Mouse (Mus musculus) neural tube, embryonic 11.5 days (tissue): ENCODE data around the gene Hsd17b1. TPM values are rescaled to one million over a fixed set of nuclear protein-coding genes. Genes with fewer than 3 reads are reported as not detected.

Experiments used
- ATAC-seq: fragments of 200-750 bp; cut with Nextera tagmentation; 2 replicates; pipeline ENCODE4 v1.8.0; 2017; ENCODE audit warnings: moderate number of reproducible peaks, mild to moderate bottlenecking, moderate TSS enrichment, moderate library complexity; ENCODE audit not compliant: insufficient read depth, low FRiP score, low TSS enrichment
- DNase-seq: peaks from one replicate; pipeline ENCODE4 v3.0.0-alpha.2; 2015; ENCODE audit warnings: low spot score
- H3K27ac ChIP-seq: fragments of 300-500 bp; sonication (generic); 2 replicates; pipeline ENCODE4 v1.5.1; 2014; ENCODE audit warnings: low read depth, mild to moderate bottlenecking, low read length
- H3K27me3 ChIP-seq: fragments of 300-500 bp; sonication (generic); 2 replicates; pipeline ENCODE4 v1.6.1; 2014; ENCODE audit warnings: mild to moderate bottlenecking, low read length, mixed read lengths; ENCODE audit not compliant: control insufficient read depth, insufficient read depth
- H3K36me3 ChIP-seq: fragments of 300-500 bp; sonication (generic); 2 replicates; pipeline ENCODE4 v1.6.1; 2014; ENCODE audit warnings: mild to moderate bottlenecking, low read length, moderate library complexity, mixed read lengths; ENCODE audit not compliant: control insufficient read depth, insufficient read depth
- H3K4me1 ChIP-seq: fragments of 300-500 bp; sonication (generic); 2 replicates; pipeline ENCODE4 v1.6.1; 2014; ENCODE audit warnings: low read length, mixed read lengths; ENCODE audit not compliant: control insufficient read depth, insufficient read depth
- H3K4me2 ChIP-seq: fragments of 300-500 bp; sonication (generic); 2 replicates; pipeline ENCODE4 v1.6.1; 2014; ENCODE audit warnings: low read depth, mild to moderate bottlenecking, moderate library complexity
- H3K4me3 ChIP-seq: fragments of 300-500 bp; sonication (generic); 2 replicates; pipeline ENCODE4 v1.5.1; 2014; ENCODE audit warnings: low read depth, low read length
- H3K9ac ChIP-seq: fragments of 300-500 bp; sonication (generic); 2 replicates; pipeline ENCODE4 v1.6.1; 2014; ENCODE audit warnings: mild to moderate bottlenecking, low read length
- H3K9me3 ChIP-seq: fragments of 300-500 bp; sonication (generic); 2 replicates; pipeline ENCODE4 v1.6.1; 2016; ENCODE audit warnings: low read length; ENCODE audit not compliant: control insufficient read depth
- WGBS: fragments of 180-500 bp; shearing (Covaris S2); extraction: QIAGEN DNeasy Blood & Tissue Kit; methylation state at CpG from one replicate; pipeline ENCODE4 v1.1.7; 2014; 5-methylcytosine and 5-hydroxymethylcytosine counted together
- polyA plus RNA-seq: library from polyadenylated mRNA; unstranded; fragments of >200 nt; fragmentation: Nextera tagmentation; extraction: Ambion mirVana; gene quantifications from 2 replicates; pipeline ENCODE4 v1.2.1, GENCODE M21; 2014

The Hsd17b1 gene
- polyA plus RNA-seq, 1 experiment from 2014 or later = not detected

DNA sequence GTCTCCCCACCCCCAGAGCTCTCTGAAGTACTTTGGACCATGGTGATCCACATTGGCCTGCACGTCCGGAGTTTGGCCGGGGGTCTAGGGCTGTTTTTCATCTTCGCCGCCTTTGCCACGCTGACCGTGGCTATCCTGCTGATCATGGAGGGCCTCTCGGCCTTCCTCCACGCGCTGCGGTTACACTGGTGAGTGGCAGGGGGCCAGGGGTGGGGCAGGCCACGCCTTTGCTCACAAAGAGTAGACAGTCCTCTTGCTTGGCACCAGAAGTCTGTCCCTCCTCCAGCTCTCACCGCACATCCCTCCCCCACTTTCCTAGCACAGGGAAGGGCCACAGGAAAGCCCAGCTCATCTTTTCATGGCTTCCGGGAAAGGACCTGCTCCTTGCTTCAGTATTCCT, 22.8 kb upstream of the Hsd17b1 start:
- DNase-seq = no peak
- Histone ChIP-seq H3K9me3 (no peaks in the 10 kb centered on the region), H3K9ac (no peak overlapping the region), H3K4me2 (no peak overlapping the region), H3K4me3 (no peak overlapping the region), H3K4me1 (no peaks in the 10 kb centered on the region), H3K36me3 (peaks cover 2% of the 10 kb centered on the region), H3K27me3 (no peaks in the 10 kb centered on the region), H3K27ac (no peak overlapping the region)
- 86% methylated on average over 14 of the region's 14 CpGs for WGBS
- ATAC-seq = no peak

DNA sequence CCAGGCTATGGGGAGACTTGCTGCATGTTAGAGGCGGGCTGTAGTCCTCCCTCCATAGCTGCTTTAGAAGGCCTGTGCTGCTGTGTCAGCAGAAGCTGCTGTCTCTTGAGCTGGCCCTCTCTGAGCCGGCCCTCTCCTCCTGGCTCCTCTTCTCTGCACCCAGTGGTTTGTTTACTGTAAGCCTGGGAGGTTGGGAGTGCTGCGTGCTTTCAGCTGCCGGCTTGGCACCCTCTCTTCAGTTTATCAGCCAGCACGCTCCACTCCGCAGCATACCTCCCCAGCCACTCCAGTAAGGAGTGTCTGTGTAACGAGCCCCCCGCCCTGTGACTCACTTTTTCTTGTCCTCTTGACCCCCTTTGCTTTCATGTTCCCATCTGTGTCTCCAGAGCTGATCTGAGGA, 21.3 kb upstream of the Hsd17b1 start:
- H3K4me2 ChIP-seq = no peak overlapping the region
- 61% methylated on average over 8 of the region's 8 CpGs for WGBS

DNA sequence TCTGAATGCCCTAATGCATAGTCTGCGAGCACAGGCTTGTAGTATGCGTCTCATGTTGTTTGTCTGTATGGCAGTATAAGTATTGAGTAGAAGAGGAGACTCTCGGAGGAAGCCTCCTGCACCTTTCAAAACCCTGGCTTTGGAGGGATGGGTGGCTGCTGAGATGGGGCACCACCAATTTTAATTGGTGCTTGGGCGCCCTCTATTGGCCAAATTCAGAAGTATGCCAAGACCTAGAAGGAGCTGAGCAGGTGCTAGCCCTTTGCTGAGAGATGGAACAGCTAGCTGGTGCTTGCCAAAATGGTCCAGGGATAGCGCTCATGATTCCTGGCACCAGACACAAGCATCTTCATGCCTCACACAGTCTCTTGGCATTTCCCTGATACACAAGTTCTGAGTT, 20.4 kb upstream of the Hsd17b1 start:
- H3K4me3 ChIP-seq = no peak overlapping the region
- H3K9ac ChIP-seq = no peak overlapping the region
- no peaks in the 10 kb centered on the region; the same call in 1 of the 2 replicates for H3K4me1 ChIP-seq
- 45% methylated on average over 5 of the region's 5 CpGs for WGBS
- H3K36me3 ChIP-seq = peaks cover 5% of the 10 kb centered on the region
- no peaks in the 10 kb centered on the region for H3K9me3 ChIP-seq
- no peaks in the 10 kb centered on the region for H3K27me3 ChIP-seq
- DNase-seq = peak; percentile 81
- no peak for ATAC-seq
- H3K4me2 ChIP-seq = no peak overlapping the region
- H3K27ac ChIP-seq = no peak overlapping the region

More for the DNA sequence above, 21.3 kb upstream of the Hsd17b1 start:
- no peak for DNase-seq
- ATAC-seq = no peak
- peaks cover 2% of the 10 kb centered on the region for H3K36me3 ChIP-seq
- no peak overlapping the region for H3K9ac ChIP-seq
- no peak overlapping the region for H3K4me3 ChIP-seq
- no peaks in the 10 kb centered on the region for H3K4me1 ChIP-seq
- H3K27me3 ChIP-seq = no peaks in the 10 kb centered on the region
- no peaks in the 10 kb centered on the region for H3K9me3 ChIP-seq
- H3K27ac ChIP-seq = no peak overlapping the region

DNA sequence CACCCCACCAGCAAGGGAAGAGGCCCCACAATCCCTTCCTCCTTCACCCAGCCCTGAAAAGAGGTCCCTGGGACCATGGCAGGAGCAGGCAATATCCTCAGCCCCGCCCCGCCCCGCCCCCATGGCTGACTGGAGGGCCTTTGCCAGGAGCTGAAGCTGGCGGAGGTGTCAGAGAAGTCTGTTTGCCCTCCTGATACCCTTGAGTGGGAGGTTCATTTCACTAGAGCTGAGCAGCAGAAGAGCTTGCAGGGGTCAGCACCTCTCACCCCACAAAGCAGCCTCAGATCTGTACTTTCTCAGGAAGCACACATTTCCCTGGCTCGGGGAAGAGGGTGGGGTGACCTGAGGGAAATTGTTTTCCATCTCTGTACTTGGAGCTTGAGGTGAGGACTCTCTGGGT, 19.5 kb upstream of the Hsd17b1 start:
- Histone ChIP-seq H3K27ac (no peak overlapping the region), H3K9me3 (no peaks in the 10 kb centered on the region), H3K4me3 (no peak overlapping the region), H3K4me1 (peaks cover 8% of the 10 kb centered on the region), H3K27me3 (no peaks in the 10 kb centered on the region), H3K4me2 (no peak overlapping the region), H3K36me3 (peaks cover 2% of the 10 kb centered on the region), H3K9ac (no peak overlapping the region)
- no peak for ATAC-seq
- no peak for DNase-seq
- WGBS = 73% methylated on average over 5 of the region's 5 CpGs

DNA sequence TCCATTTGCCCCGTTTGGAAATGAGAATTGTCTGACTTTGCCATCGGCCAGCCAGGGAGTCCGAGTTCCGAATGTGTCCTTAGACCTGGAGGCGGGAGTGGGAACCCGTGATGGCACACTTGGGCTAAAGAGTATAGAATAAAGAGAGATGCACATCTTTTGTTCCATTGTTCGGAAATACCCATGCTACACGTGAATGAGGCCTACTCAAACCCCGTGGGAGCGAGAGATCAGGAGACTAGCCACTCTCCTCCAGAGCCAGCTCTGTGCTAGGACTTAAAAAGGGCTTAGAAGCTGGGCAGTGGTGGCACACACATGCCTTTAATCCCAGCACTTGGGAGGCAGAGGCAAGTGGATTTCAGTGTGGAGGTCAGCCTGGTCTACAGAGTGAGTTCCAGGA, 18.7 kb upstream of the Hsd17b1 start:
- no peak overlapping the region for H3K4me3 ChIP-seq
- WGBS = 83% methylated on average over 10 of the region's 10 CpGs
- H3K27ac ChIP-seq = no peak overlapping the region
- peaks cover 2% of the 10 kb centered on the region for H3K36me3 ChIP-seq
- no peaks in the 10 kb centered on the region for H3K27me3 ChIP-seq
- no peak for ATAC-seq
- no peak for DNase-seq
- no peaks in the 10 kb centered on the region for H3K9me3 ChIP-seq
- H3K4me1 ChIP-seq = peaks cover 8% of the 10 kb centered on the region
- no peak overlapping the region for H3K4me2 ChIP-seq
- no peak overlapping the region for H3K9ac ChIP-seq

DNA sequence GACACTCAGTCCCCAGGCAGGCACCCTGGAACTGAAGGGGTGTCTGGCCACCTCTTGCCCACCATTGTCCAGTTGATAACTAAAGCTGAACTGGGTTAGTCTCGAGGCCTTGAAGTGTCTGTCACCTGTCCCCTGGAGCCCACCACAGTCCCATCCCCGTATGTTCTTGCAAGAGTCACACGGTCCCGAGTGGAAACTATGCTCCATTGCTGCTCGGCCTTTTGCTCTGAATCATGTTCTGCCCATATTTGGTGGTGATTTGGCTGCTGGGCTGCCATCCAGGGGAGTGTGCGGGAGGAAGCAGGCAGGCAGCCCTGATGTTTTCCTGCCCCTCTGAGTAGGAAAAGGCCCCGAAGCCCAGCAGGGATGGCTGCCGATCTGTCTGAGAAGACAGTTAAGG, 18.1 kb upstream of the Hsd17b1 start:
- Histone ChIP-seq H3K27ac (no peak overlapping the region), H3K36me3 (peaks cover 2% of the 10 kb centered on the region), H3K4me1 (peaks cover 8% of the 10 kb centered on the region), H3K4me2 (no peak overlapping the region), H3K27me3 (no peaks in the 10 kb centered on the region), H3K4me3 (no peak overlapping the region), H3K9ac (no peak overlapping the region), H3K9me3 (no peaks in the 10 kb centered on the region)
- DNase-seq (no peak), ATAC-seq (no peak)
- WGBS = 75% methylated on average over 8 of the region's 8 CpGs

DNA sequence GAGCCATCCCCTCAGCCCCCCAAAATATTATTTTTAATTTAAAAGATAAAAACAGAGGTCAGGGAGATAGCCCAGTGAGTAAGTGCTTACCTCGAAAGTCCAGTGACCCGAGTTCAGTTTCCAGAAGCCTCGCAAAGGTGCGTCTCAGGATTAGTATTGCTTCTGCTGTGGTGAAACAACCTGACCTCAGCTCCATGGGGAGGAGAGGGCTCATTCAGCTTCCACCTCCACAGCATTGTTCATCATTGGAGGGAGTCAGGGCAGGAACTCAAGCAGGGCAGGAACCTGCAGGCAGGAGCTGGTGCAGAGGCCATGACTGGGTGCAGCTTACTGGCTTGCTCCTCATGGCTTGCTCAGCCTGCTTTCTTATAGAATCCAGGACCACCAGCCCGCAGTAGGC, 17.2 kb upstream of the Hsd17b1 start:
- 90% methylated on average over 5 of the region's 5 CpGs for WGBS
- ATAC-seq (no peak), DNase-seq (no peak)
- Histone ChIP-seq H3K36me3 (peaks cover 2% of the 10 kb centered on the region), H3K9ac (no peak overlapping the region), H3K4me3 (no peak overlapping the region), H3K4me2 (no peak overlapping the region), H3K9me3 (no peaks in the 10 kb centered on the region), H3K27me3 (no peaks in the 10 kb centered on the region), H3K4me1 (peaks cover 8% of the 10 kb centered on the region), H3K27ac (no peak overlapping the region)

DNA sequence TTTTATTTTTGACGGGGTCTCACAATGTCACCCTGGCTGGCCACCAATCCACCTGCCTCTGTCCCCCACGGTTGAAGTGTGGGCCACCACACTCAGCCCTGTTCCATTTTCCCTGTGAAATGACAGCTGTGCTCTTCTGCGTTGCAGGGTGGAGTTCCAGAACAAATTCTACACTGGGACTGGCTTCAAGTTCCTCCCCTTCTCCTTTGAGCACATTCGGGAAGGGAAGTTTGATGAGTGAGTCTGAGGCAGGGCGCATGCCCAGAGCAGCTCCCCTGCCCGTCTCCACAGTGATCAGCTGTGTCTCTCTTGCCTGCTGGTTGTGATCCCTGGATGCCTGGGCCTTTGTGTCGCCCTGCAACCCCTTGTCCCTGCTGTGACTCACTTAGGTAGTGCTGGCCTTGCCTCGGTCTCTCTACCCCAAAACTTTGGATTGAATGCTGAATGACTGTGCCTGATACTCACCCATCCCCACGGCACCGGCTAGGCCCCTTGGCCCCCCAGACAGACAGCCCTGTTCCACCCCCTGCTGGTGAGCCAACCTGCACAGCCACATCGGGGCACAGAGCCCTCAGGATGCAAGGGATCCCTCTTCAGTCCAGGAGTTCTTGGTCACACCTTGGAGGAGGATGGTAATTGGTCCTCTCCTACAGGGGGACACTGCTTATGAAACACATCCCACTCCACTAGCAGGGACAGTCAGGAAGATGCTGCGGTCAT, 15.9 kb upstream of the Hsd17b1 start:
- Histone ChIP-seq H3K27ac (no peak overlapping the region), H3K4me3 (no peak overlapping the region), H3K27me3 (no peaks in the 10 kb centered on the region), H3K4me1 (peaks cover 8% of the 10 kb centered on the region), H3K36me3 (peaks cover 2% of the 10 kb centered on the region), H3K9me3 (no peaks in the 10 kb centered on the region), H3K9ac (no peak overlapping the region), H3K4me2 (no peak overlapping the region)
- no peak for ATAC-seq
- 80% methylated on average over 12 of the region's 12 CpGs for WGBS
- no peak for DNase-seq

DNA sequence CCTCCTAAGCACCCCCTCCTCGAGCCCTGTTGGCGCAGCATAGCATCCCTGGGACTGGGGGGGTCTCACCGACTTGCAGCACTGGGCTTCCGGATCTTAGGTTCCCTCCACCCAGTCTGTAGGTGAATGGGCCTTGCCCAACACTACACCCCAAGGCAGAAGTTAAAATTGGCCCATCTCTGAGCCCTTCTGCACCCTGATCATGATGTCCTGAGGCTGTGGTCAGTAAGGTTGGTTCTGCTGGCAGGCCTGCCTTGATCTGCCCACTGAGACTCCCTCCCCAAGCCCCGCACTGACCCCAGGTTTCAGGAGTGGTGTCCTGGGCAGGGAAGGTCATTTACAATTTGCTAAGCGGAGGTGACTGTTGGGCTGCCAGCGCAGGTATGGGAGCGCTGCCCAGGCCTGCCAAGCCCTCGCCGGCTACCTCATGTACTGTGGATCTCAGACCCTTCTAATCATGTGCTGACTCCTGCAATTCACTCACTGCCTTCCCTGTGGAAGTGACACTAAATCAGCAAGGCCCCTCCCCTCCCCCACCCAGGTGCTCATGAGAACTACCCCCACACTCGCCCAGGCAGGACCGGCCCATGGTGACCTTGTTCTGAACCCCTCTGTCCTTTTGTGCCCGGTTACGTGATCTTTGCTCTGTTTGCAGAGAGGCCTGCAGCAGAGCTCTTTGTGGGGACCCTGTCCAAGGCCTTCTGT, 15.1 kb upstream of the Hsd17b1 start:
- Histone ChIP-seq H3K36me3 (peaks cover 2% of the 10 kb centered on the region; the same call in 1 of the 2 replicates), H3K4me2 (no peak overlapping the region), H3K4me3 (no peak overlapping the region), H3K4me1 (peaks cover 8% of the 10 kb centered on the region), H3K9me3 (no peaks in the 10 kb centered on the region), H3K27ac (peak overlapping the region; percentile 60; the same call in 1 of the 2 replicates), H3K27me3 (no peaks in the 10 kb centered on the region), H3K9ac (no peak overlapping the region)
- no peak for DNase-seq
- WGBS = 68% methylated on average over 14 of the region's 14 CpGs
- ATAC-seq = no peak
